Mouse (Mus musculus): ENCODE data around the gene Camkk1.

The Camkk1 gene

GRCm38 (mm10) chr11:73018471-73019146 is at the start of gene Camkk1:
Camkk1 (plus strand) TSS chr11:73019008.
- peak; percentile 94 to 95 for DNase-seq (ENCODE audit: low spot score in 2 of 2)

- no peak for DNase-seq (ENCODE audit: low spot score in 2 of 2)
Observed at GRCm38 (mm10) chr11:72974995-72975503, 43.8 kb upstream of the Camkk1 start.

- no peak for DNase-seq (ENCODE audit: low spot score in 2 of 2)
Observed at GRCm38 (mm10) chr11:72982516-72982915, 36.3 kb upstream of the Camkk1 start.

GRCm38 (mm10) chr11:72983283-72983682 is 35.5 kb upstream of the Camkk1 start:
- DNase-seq (ENCODE audit: low spot score in 2 of 2), result no peak

GRCm38 (mm10) chr11:72986745-72987144 is 32.1 kb upstream of the Camkk1 start:
- DNase-seq (ENCODE audit: low spot score in 2 of 2), result no peak

GRCm38 (mm10) chr11:72987234-72987633 is 31.6 kb upstream of the Camkk1 start:
- no peak for DNase-seq (ENCODE audit: low spot score in 2 of 2)

GRCm38 (mm10) chr11:72987807-72988206 is 31.0 kb upstream of the Camkk1 start:
- no peak for DNase-seq (ENCODE audit: low spot score in 2 of 2)

GRCm38 (mm10) chr11:72989044-72989443 is 29.8 kb upstream of the Camkk1 start:
- DNase-seq (ENCODE audit: low spot score in 2 of 2), result no peak

GRCm38 (mm10) chr11:72990688-72991087 is 28.1 kb upstream of the Camkk1 start:
- no peak for DNase-seq (ENCODE audit: low spot score in 2 of 2)

GRCm38 (mm10) chr11:72991961-72992360 is 26.8 kb upstream of the Camkk1 start:
- no peak for DNase-seq (ENCODE audit: low spot score in 2 of 2)

- DNase-seq (ENCODE audit: low spot score in 2 of 2), result no peak
Observed at GRCm38 (mm10) chr11:72996346-72996745, 22.5 kb upstream of the Camkk1 start.

GRCm38 (mm10) chr11:72996781-72997180 is 22.0 kb upstream of the Camkk1 start:
- DNase-seq (ENCODE audit: low spot score in 2 of 2), result no peak

GRCm38 (mm10) chr11:72997529-72998326 is 21.1 kb upstream of the Camkk1 start:
- no peak for DNase-seq (ENCODE audit: low spot score in 2 of 2)

- no peak for DNase-seq (ENCODE audit: low spot score in 2 of 2)
Observed at GRCm38 (mm10) chr11:72998771-72999170, 20.0 kb upstream of the Camkk1 start, which contains the start of gene P2rx1. P2rx1 (plus strand) TSS chr11:72999103.

- peak in 1 of 2 experiments; percentile 75 for DNase-seq (ENCODE audit: low spot score in 2 of 2)
Observed at GRCm38 (mm10) chr11:73001029-73001428, 17.8 kb upstream of the Camkk1 start.

- DNase-seq (ENCODE audit: low spot score in 2 of 2), result no peak
Observed at GRCm38 (mm10) chr11:73006377-73006776, 12.4 kb upstream of the Camkk1 start.

- no peak for DNase-seq (ENCODE audit: low spot score in 2 of 2)
Observed at GRCm38 (mm10) chr11:73007113-73007512, 11.7 kb upstream of the Camkk1 start.

GRCm38 (mm10) chr11:73007698-73008481 is 10.9 kb upstream of the Camkk1 start:
- no peak for DNase-seq (ENCODE audit: low spot score in 2 of 2)

- DNase-seq (ENCODE audit: low spot score in 2 of 2), result no peak
Observed at GRCm38 (mm10) chr11:73008826-73009225, 10.0 kb upstream of the Camkk1 start.

- no peak for DNase-seq (ENCODE audit: low spot score in 2 of 2)
Observed at GRCm38 (mm10) chr11:73009531-73010274, 9.1 kb upstream of the Camkk1 start.

- DNase-seq (ENCODE audit: low spot score in 2 of 2), result no peak
Observed at GRCm38 (mm10) chr11:73013981-73014380, 4.8 kb upstream of the Camkk1 start.

All from frontal cortex, postnatal 36 days (tissue).